Mouse (Mus musculus): ENCODE measurements at regions not wholly inside any gene's neighbourhood (a gene's known extent, or its start where the extent isn't known, plus 50 kb on each side); places are given as distances from the start of the nearest gene placed in this dataset.
"Not testable (repeated sequence)": the region's sequence is repeated elsewhere in the genome, so short reads cannot be mapped to it uniquely, and the experiment has no call there.

DNA sequence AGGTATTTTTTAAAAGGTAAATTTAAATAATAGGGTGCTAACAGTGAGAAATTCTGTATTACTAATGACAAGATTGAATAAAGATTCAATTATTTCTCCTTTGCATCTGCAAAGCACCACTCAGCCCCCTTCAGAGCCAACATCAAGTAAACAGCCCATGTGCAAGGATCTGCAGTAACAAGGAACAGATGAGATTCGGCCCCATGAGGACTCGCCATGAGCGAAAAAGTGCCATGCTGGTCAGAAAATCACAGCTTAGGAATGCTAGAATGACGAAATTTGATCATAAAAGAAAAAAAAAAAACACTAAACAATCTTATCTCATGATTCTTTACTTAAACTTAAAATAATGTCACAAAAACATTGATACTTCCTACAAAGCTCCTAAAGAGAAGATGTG is 245.5 kb upstream of the Speer4f2 start:
- WGBS, result 83% methylated on average over 4 of the region's 4 CpGs
- Histone ChIP-seq H3K4me1 (replicated peaks; ENCODE audit: control insufficient read depth, insufficient read depth, low read length) (no peaks in the 10 kb centered on the region), H3K36me3 (replicated peaks; ENCODE audit: control insufficient read depth, insufficient read depth) (no peaks in the 10 kb centered on the region), H3K9ac (no peak overlapping the region), H3K27ac (no peak overlapping the region), H3K4me3 (replicated peaks; ENCODE audit: low read length) (no peak overlapping the region), H3K4me2 (replicated peaks) (no peak overlapping the region), H3K27me3 (ENCODE audit: control insufficient read depth, insufficient read depth, low read length) (no peaks in the 10 kb centered on the region), H3K9me3 (ENCODE audit: control insufficient read depth, low read length) (no peaks in the 10 kb centered on the region)
- DNase-seq (ENCODE audit: low spot score), result no peak
- no peak for ATAC-seq (ENCODE audit: low FRiP score)

DNA sequence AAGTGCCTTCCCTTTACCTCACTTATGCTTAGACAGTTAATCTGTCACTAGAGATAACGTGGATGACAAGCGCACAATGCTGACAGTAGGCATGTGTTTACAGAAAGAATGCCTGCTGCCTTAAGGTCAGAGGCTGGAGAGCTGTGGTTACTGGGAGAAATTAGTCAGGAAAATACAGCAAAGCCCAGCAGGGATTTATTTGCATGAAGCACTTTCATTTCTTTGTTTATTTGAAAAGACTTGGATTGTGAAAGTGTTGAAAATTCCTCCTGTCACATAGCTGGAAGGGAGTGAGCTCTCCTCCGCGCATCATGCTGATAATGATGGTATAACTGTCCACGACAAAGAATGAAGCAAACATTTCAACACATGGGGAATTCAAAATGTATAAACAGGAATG is 237.5 kb upstream of the Speer4f2 start:
- ATAC-seq (ENCODE audit: low FRiP score), result no peak
- H3K27ac ChIP-seq, result no peak overlapping the region
- H3K4me1 ChIP-seq (replicated peaks; ENCODE audit: control insufficient read depth, insufficient read depth, low read length), result no peaks in the 10 kb centered on the region
- WGBS, result 44% methylated on average over 5 of the region's 5 CpGs
- H3K9ac ChIP-seq, result no peak overlapping the region
- H3K4me3 ChIP-seq (replicated peaks; ENCODE audit: low read length), result no peak overlapping the region
- DNase-seq (ENCODE audit: low spot score), result no peak
- H3K9me3 ChIP-seq (ENCODE audit: control insufficient read depth, low read length), result no peaks in the 10 kb centered on the region
- H3K27me3 ChIP-seq (ENCODE audit: control insufficient read depth, insufficient read depth, low read length), result no peaks in the 10 kb centered on the region
- no peak overlapping the region for H3K4me2 ChIP-seq (replicated peaks)
- no peaks in the 10 kb centered on the region for H3K36me3 ChIP-seq (replicated peaks; ENCODE audit: control insufficient read depth, insufficient read depth)

DNA sequence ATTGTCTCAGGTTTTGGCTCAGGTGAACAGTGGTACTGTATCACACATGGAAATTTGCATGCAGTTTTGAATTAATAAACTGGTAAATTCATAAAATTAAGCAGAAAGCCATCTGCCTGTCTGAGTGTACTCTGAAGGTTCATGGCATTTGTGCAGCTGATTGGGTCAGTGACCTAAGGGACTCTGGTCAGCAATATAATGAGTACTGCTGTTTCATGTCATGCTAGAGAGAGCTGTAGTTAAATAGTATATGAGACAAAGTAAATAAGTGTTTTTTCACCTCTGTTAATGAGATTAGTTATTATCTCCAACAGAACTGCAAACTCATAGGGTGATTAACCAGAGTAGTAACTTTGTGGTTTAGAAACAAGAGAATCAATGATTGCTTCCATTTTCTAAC is 231.4 kb upstream of the Speer4f2 start:
- H3K9ac ChIP-seq, result no peak overlapping the region
- no peak overlapping the region for H3K4me2 ChIP-seq (replicated peaks)
- H3K4me1 ChIP-seq (replicated peaks; ENCODE audit: control insufficient read depth, insufficient read depth, low read length), result no peaks in the 10 kb centered on the region
- H3K9me3 ChIP-seq (ENCODE audit: control insufficient read depth, low read length), result no peaks in the 10 kb centered on the region
- H3K4me3 ChIP-seq (replicated peaks; ENCODE audit: low read length), result no peak overlapping the region
- H3K36me3 ChIP-seq (replicated peaks; ENCODE audit: control insufficient read depth, insufficient read depth), result no peaks in the 10 kb centered on the region
- H3K27ac ChIP-seq, result no peak overlapping the region
- no peaks in the 10 kb centered on the region for H3K27me3 ChIP-seq (ENCODE audit: control insufficient read depth, insufficient read depth, low read length)
- DNase-seq (ENCODE audit: low spot score), result no peak
- no peak for ATAC-seq (ENCODE audit: low FRiP score)

DNA sequence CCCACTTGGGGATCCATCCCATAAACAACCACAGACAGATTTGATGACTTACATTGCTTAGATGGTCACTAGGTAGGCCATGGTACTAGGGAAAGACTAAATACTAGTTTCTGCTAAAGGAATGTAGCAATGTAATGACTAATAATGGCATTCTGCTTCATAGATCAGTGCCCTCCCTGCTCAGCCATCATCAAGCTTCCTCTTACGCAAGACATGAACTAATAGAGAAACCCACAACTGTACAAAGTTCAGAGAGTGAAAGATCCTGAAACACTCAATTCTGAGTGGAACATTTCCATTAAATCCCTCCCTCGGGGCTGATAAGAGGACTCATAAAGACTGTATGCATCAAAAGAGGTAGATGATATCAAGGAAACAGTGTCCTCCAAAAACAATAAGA is 198.4 kb upstream of the Speer4f2 start:
- no peak overlapping the region for H3K4me3 ChIP-seq (replicated peaks; ENCODE audit: low read length)
- no peaks in the 10 kb centered on the region for H3K36me3 ChIP-seq (replicated peaks; ENCODE audit: control insufficient read depth, insufficient read depth)
- no peak overlapping the region for H3K4me2 ChIP-seq (replicated peaks)
- no peak overlapping the region for H3K27ac ChIP-seq
- no peaks in the 10 kb centered on the region for H3K9me3 ChIP-seq (ENCODE audit: control insufficient read depth, low read length)
- ATAC-seq (ENCODE audit: low FRiP score) (no peak), DNase-seq (ENCODE audit: low spot score) (no peak)
- H3K4me1 ChIP-seq (replicated peaks; ENCODE audit: control insufficient read depth, insufficient read depth, low read length), result no peaks in the 10 kb centered on the region
- H3K27me3 ChIP-seq (ENCODE audit: control insufficient read depth, insufficient read depth, low read length), result no peaks in the 10 kb centered on the region
- no peak overlapping the region for H3K9ac ChIP-seq
- WGBS, result 91% methylated on average over 2 of the region's 2 CpGs

DNA sequence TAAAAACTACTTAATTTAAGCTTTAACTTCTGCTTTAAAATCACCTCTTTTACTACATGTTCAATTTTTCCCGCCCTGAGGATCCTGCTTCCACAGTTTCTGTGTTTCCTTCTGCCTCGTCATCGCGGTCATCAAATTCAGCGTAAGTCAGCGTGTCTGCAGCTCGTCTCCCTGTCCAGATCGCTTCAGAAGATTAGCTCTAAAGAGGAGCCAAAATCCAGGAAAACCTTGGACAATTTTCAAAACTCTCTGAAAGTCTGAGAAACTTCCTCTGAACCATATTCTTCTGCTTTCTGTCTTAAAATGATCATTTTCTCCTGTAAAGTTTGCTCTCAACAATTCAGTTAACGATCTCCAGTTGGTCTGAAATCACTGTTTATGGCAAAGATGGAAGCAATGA is 196.2 kb upstream of the Speer4f2 start:
- Histone ChIP-seq H3K36me3 (replicated peaks; ENCODE audit: control insufficient read depth, insufficient read depth) (no peaks in the 10 kb centered on the region), H3K4me1 (replicated peaks; ENCODE audit: control insufficient read depth, insufficient read depth, low read length) (no peaks in the 10 kb centered on the region), H3K9me3 (ENCODE audit: control insufficient read depth, low read length) (no peaks in the 10 kb centered on the region), H3K9ac (no peak overlapping the region), H3K4me2 (replicated peaks) (no peak overlapping the region), H3K27me3 (ENCODE audit: control insufficient read depth, insufficient read depth, low read length) (no peaks in the 10 kb centered on the region), H3K27ac (no peak overlapping the region), H3K4me3 (replicated peaks; ENCODE audit: low read length) (no peak overlapping the region)
- 92% methylated on average over 9 of the region's 9 CpGs for WGBS
- no peak for ATAC-seq (ENCODE audit: low FRiP score)
- peak; percentile 26 for DNase-seq (ENCODE audit: low spot score)

DNA sequence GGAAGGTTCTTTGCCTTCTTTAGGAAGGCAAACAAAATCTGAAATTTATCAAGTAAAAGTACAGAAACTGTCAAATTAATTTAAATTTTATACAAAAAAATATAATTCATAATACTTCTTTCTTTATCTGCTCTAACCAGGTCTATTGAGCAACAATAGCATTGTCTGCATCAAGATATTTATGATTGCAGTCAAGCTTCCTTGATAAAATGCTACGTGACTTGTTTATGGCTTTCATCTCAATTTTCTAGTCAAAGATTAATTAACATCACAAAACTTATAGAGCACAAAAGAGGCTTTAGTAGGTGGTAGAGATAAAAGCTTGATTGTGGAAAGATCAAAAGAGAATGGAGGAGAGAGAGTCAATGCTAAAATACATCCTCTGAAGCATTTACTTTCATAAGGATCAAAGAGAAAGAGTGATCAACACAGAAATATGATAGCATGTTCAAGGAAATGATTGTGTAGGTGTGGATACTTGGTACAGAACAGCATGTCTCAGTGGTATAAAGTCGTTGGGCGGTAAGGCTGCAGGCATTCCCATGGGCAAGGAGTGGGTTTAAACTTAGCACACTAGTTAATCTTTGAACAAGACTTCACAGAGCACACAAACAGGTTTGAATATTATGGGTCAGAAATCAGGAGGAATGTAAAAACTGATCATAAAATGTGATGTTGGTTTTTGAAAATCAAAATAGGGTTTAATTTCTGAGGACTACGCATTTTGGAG is 164.3 kb upstream of the Speer4f2 start:
- no peak overlapping the region for H3K4me3 ChIP-seq (replicated peaks; ENCODE audit: low read length)
- DNase-seq (ENCODE audit: low spot score) (no peak), ATAC-seq (ENCODE audit: low FRiP score) (no peak)
- no peak overlapping the region for H3K4me2 ChIP-seq (replicated peaks)
- H3K27me3 ChIP-seq (ENCODE audit: control insufficient read depth, insufficient read depth, low read length), result no peaks in the 10 kb centered on the region
- no peaks in the 10 kb centered on the region for H3K36me3 ChIP-seq (replicated peaks; ENCODE audit: control insufficient read depth, insufficient read depth)
- H3K9ac ChIP-seq, result no peak overlapping the region
- H3K9me3 ChIP-seq (ENCODE audit: control insufficient read depth, low read length), result no peaks in the 10 kb centered on the region
- 73% methylated on average over 4 of the region's 4 CpGs for WGBS
- H3K4me1 ChIP-seq (replicated peaks; ENCODE audit: control insufficient read depth, insufficient read depth, low read length), result no peaks in the 10 kb centered on the region
- no peak overlapping the region for H3K27ac ChIP-seq

DNA sequence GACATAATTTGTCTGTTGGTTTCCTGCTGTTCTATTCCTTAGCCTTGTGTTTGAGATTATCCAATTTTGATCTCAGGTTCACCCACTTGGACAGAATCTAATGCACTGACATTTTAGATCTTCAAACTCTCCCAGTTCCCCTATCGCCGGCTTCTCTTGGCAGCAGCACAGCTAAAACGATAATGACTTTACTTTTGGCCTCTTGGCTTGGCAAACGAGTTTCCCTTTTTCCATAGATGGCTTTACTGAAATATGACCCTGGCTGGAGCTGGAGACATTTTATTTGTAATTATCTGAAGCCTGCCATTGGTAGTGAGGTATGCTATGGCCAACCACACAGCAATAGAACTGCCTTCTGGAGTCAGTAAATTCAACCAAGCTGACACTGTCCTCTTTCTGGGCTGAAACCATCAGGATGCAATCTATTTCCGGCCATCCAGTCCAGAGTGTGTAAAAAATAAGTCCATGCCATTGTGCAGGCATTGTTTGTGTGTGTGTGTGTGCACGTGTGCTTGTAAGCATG is 162.2 kb upstream of the Speer4f2 start:
- 77% methylated on average over 6 of the region's 6 CpGs for WGBS

DNA sequence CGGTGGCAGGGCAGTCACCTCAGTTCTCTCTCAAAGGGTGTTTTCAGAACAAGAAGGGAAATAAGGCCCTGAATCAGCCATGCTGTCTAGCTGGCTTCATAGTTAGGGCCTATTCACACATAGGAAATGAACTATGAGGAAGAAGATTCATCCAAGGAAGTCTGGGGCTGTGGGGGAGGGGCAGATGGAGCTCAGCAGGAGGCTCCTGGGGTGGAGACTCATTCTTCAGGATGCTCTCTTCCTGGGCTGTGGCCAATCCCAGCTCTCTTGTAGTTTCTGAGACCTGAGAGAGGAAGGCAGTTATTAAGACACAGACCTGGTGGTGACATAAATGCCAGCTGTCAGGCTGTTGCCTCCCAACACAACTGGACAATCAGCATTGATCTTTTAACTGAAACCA is 149.4 kb upstream of the Speer4f2 start:
- not testable (repeated sequence) for H3K9ac ChIP-seq; H3K27ac ChIP-seq; H3K9me3 ChIP-seq (ENCODE audit: control insufficient read depth, low read length); H3K27me3 ChIP-seq (ENCODE audit: control insufficient read depth, insufficient read depth, low read length); H3K4me2 ChIP-seq (replicated peaks); H3K4me1 ChIP-seq (replicated peaks; ENCODE audit: control insufficient read depth, insufficient read depth, low read length); H3K36me3 ChIP-seq (replicated peaks; ENCODE audit: control insufficient read depth, insufficient read depth); DNase-seq (ENCODE audit: low spot score); H3K4me3 ChIP-seq (replicated peaks; ENCODE audit: low read length); ATAC-seq (ENCODE audit: low FRiP score)
- WGBS, result 81% methylated on average over 1 of the region's 1 CpGs

More for the DNA sequence above, 162.2 kb upstream of the Speer4f2 start:
- no peak for DNase-seq (ENCODE audit: low spot score)
- Histone ChIP-seq H3K36me3 (replicated peaks; ENCODE audit: control insufficient read depth, insufficient read depth) (no peaks in the 10 kb centered on the region), H3K9ac (no peak overlapping the region), H3K9me3 (ENCODE audit: control insufficient read depth, low read length) (no peaks in the 10 kb centered on the region), H3K4me1 (replicated peaks; ENCODE audit: control insufficient read depth, insufficient read depth, low read length) (no peaks in the 10 kb centered on the region), H3K4me3 (replicated peaks; ENCODE audit: low read length) (no peak overlapping the region), H3K4me2 (replicated peaks) (no peak overlapping the region), H3K27ac (no peak overlapping the region), H3K27me3 (ENCODE audit: control insufficient read depth, insufficient read depth, low read length) (no peaks in the 10 kb centered on the region)
- no peak for ATAC-seq (ENCODE audit: low FRiP score)

DNA sequence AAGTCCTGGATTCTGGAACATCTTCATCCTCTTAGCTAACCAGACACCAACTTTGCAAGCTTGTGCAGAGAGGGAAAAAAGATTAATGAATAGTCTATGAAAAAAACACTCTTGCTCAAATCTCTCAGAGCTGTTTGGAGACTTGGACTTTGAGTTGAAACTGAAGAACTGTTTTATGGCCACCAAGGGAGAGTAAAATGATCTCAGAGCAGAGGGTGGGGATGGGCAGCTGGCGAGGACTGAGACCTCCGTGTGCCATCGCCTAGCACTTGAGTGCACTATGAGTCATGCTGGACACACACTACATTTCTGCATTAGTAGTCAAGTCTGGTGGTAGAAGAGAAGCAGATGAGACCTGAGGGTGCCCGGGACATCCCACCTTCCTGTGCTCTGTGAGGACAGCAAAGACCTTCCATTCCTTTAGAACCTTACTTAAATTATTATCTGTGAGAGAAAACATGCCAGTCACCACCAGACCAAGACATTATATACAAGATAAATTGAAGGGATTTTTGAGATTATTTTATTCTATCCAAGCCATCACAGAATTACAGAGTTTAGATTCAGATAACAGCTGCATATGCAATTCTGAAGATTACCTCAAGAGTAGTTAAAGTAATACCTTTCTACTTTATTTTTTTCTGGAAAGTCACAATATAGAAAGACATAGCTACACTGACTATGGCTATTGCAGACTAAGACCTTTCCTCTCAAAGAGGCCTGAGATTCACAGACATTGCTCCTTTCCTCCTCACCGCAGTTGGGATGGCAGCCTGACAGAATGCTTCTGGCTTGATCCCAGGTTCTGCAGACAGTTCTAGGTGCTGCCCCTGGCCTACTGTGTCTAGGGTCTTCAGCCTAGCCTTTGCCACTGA is 125.0 kb upstream of the Speer4f2 start:
- DNase-seq (ENCODE audit: low spot score), result no peak
- no peaks in the 10 kb centered on the region for H3K9me3 ChIP-seq (ENCODE audit: control insufficient read depth, low read length)
- no peak overlapping the region for H3K9ac ChIP-seq
- H3K4me3 ChIP-seq (replicated peaks; ENCODE audit: low read length), result no peak overlapping the region
- 89% methylated on average over 5 of the region's 5 CpGs for WGBS
- no peaks in the 10 kb centered on the region for H3K36me3 ChIP-seq (replicated peaks; ENCODE audit: control insufficient read depth, insufficient read depth)
- no peak overlapping the region for H3K4me2 ChIP-seq (replicated peaks)
- no peak overlapping the region for H3K27ac ChIP-seq
- no peak for ATAC-seq (ENCODE audit: low FRiP score)
- H3K27me3 ChIP-seq (ENCODE audit: control insufficient read depth, insufficient read depth, low read length), result no peaks in the 10 kb centered on the region
- H3K4me1 ChIP-seq (replicated peaks; ENCODE audit: control insufficient read depth, insufficient read depth, low read length), result no peaks in the 10 kb centered on the region

Measured in hindbrain, embryonic 14.5 days (tissue).